In the genomic region with DNA sequence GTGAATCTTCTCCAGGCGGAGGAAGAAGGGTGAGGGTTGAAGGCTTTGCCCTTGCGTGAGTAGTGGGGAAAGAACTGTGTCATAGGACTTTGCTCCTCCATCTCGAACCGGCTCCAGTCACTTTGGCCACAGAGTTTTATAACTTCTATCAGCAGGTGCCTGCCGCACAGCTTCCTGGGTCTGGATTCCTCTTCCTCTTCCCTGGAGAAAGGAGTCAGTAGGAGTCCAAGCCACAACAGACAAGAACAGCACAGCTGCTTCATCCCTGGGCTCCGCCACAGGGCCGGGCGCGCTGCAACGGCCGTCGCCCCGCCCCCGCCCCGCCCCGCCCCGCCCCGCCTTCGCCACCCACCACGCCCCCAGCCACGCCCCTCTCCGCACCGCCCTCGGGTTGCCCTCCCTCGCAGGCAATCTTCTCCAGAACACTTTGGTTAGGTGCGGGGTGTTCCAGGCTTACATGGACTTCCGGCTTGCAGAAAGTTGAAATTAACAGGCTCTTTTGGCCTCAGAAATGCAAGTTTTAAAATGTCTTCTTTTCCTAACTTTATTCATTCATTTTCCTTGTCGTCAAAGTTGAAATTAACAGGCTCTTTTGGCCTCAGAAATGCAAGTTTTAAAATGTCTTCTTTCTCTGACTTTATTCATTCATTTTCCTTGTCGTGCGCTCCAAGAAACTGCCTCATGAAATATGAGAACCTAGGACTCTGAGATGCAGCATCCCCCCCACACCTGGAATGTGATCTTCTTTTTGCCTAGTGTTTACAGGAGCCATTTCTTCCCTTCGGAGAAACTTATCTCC, we compare ENCODE assay signal across 8 mouse cellular contexts. TPM values are rescaled to one million over a fixed set of nuclear protein-coding genes. Genes with fewer than 3 reads are reported as not detected.
DNase-seq lines count a peak whose midpoint lies in the region; ATAC-seq and TF ChIP-seq lines count a peak whose summit lies in the region.

Insl6 (minus strand) TSS at position 304 of the 799 bp plus-strand sequence.

- peak; percentile 11 to 26 for DNase-seq in left cerebral cortex, postnatal 36 days (ENCODE audit: low spot score in 2 of 2)
- DNase-seq in left cerebral cortex, adult 11 months (ENCODE audit: low spot score), result no peak
- peak; percentile 76 for DNase-seq in embryo, embryonic 10 days (ENCODE audit: low spot score)
- no peak for DNase-seq in gonadal fat pad, adult 2 months (ENCODE audit: low read depth)
- DNase-seq in liver, postnatal 0 days, result peak; percentile 89
- peak; percentile 92 for DNase-seq in testis, postnatal 10 days (ENCODE audit: low spot score)

- peak within 1 kb of the TSS; percentile 73 for H3K4me2 ChIP-seq in intestine, embryonic 16.5 days (ENCODE audit: low read depth, low read length)
- peak within 1 kb of the TSS; percentile 72 for H3K4me2 ChIP-seq in liver, postnatal 0 days (ENCODE audit: low read depth, low read length)
- peak within 1 kb of the TSS; percentile 61 for H3K4me2 ChIP-seq in neural tube, embryonic 12.5 days (replicated peaks)

- no peaks in the 10 kb centered on the region for H3K27me3 ChIP-seq in intestine, embryonic 16.5 days (replicated peaks; ENCODE audit: control insufficient read depth, insufficient read depth, low read length)
- H3K27me3 ChIP-seq in liver, postnatal 0 days (ENCODE audit: insufficient read depth, low read length), result peaks cover 6% of the 10 kb centered on the region; the same call in 1 of the 2 replicates
- no peaks in the 10 kb centered on the region for H3K27me3 ChIP-seq in neural tube, embryonic 12.5 days (replicated peaks)

- WGBS in intestine, embryonic 16.5 days, result 3% methylated on average over 31 of the region's 31 CpGs
- WGBS in liver, postnatal 0 days (ENCODE audit: insufficient replicate concordance), result 4% methylated on average over 29 of the region's 31 CpGs
- 8% methylated on average over 26 of the region's 31 CpGs for WGBS in neural tube, embryonic 12.5 days

- peak within 1 kb of the TSS; percentile 69 for H3K27ac ChIP-seq in intestine, embryonic 16.5 days (ENCODE audit: low read length)
- no peak within 1 kb of the TSS for H3K27ac ChIP-seq in liver, postnatal 0 days (ENCODE audit: low read depth)
- H3K27ac ChIP-seq in neural tube, embryonic 12.5 days, result no peak within 1 kb of the TSS

- H3K9me3 ChIP-seq in intestine, embryonic 16.5 days (ENCODE audit: control insufficient read depth, low read length), result no peaks in the 10 kb centered on the region
- no peaks in the 10 kb centered on the region for H3K9me3 ChIP-seq in liver, postnatal 0 days (ENCODE audit: low read length)
- no peaks in the 10 kb centered on the region for H3K9me3 ChIP-seq in neural tube, embryonic 12.5 days

- no peak for TF ChIP-seq EP300 in liver, postnatal 0 days (IDR thresholded peaks at IDR 0.05; ENCODE audit: low read depth)

- intact Hi-C loops in left cerebral cortex, postnatal 36 days (cut with DNase I), result no loop called here

- peak within 1 kb of the TSS; percentile 45 for H3K4me3 ChIP-seq in intestine, embryonic 16.5 days (ENCODE audit: low read length)
- peak within 1 kb of the TSS; percentile 39 for H3K4me3 ChIP-seq in liver, postnatal 0 days (ENCODE audit: low read depth, low read length)
- peak within 1 kb of the TSS; percentile 21 for H3K4me3 ChIP-seq in neural tube, embryonic 12.5 days

- ATAC-seq in intestine, embryonic 16.5 days, result peak; percentile 98
- ATAC-seq in liver, postnatal 0 days, result peak; percentile 99
- peak; percentile 95 for ATAC-seq in neural tube, embryonic 12.5 days (ENCODE audit: low FRiP score, low read depth)

- H3K36me3 ChIP-seq in intestine, embryonic 16.5 days (ENCODE audit: control insufficient read depth, insufficient read depth, low read length), result no peaks in the 10 kb centered on the region
- no peaks in the 10 kb centered on the region for H3K36me3 ChIP-seq in liver, postnatal 0 days (replicated peaks; ENCODE audit: insufficient read depth, low read length)
- H3K36me3 ChIP-seq in neural tube, embryonic 12.5 days, result no peaks in the 10 kb centered on the region

- H3K4me1 ChIP-seq in intestine, embryonic 16.5 days (ENCODE audit: control insufficient read depth, insufficient read depth, low read length), result peaks cover 7% of the 10 kb centered on the region; the same call in 1 of the 2 replicates
- H3K4me1 ChIP-seq in liver, postnatal 0 days (ENCODE audit: insufficient read depth), result peaks cover 8% of the 10 kb centered on the region
- peaks cover 5% of the 10 kb centered on the region for H3K4me1 ChIP-seq in neural tube, embryonic 12.5 days

- TF ChIP-seq CTCF in liver, postnatal 0 days (IDR thresholded peaks at IDR 0.05; ENCODE audit: low read depth), result no peak

- H3K9ac ChIP-seq in intestine, embryonic 16.5 days (ENCODE audit: low read depth, low read length), result peak within 1 kb of the TSS; percentile 64
- H3K9ac ChIP-seq in liver, postnatal 0 days (replicated peaks), result no peak within 1 kb of the TSS; the same call in 1 of the 2 replicates
- 0 out of 2 replicates have a peak within 1 kb of the TSS, but pooled peaks have one; percentile 35 for H3K9ac ChIP-seq in neural tube, embryonic 12.5 days

RNA-seq across cellular contexts. Expression of gene Insl6, which starts in this region (rescaled TPM):
- total RNA-seq in left cerebral cortex, postnatal 36 days (2021), result under 1 TPM in 1 of 2 experiments, not detected in 1; 0.96 TPM
- polyA plus RNA-seq in gonadal fat pad, adult 2 months (2012; rRNA removed), result 22.0 and 26.9 TPM in 2 replicates
- polyA plus RNA-seq in intestine, embryonic 16.5 days (2015; fragmentation: Nextera tagmentation; extraction: Ambion mirVana), result 19.1 and 19.9 TPM in 2 replicates
- 1.2 TPM in 2 replicates for polyA plus RNA-seq in liver, postnatal 0 days (2015; fragmentation: Nextera tagmentation; extraction: Ambion mirVana)
- polyA plus RNA-seq in neural tube, embryonic 12.5 days (2016; fragmentation: Nextera tagmentation; extraction: Ambion mirVana), result 4.4 and 4.5 TPM in 2 replicates

Comparison
In these comparisons a context has a peak if more than half of its experiments do, and no peak if none do; other contexts are left out.
1. Peak in DNase-seq in left cerebral cortex, postnatal 36 days; RNA of the gene not detected or under 1 TPM.
2. DNase-seq: peak in embryo, embryonic 10 days (single experiment), liver, postnatal 0 days (single experiment) and testis, postnatal 10 days (single experiment); none in left cerebral cortex, adult 11 months (single experiment) and gonadal fat pad, adult 2 months (single experiment).
3. Peak in every context shown above with its lines, with median percentiles within 50 percentile points of each other: ATAC-seq, H3K4me2 ChIP-seq and H3K4me3 ChIP-seq.